Mouse (Mus musculus) cerebellum, adult 9-11 months (tissue): ENCODE data around the gene Plek.

Experiments
- DNase-seq: peaks from one replicate; pipeline ENCODE4 v3.0.0; 2022

The Plek gene

GRCm38 (mm10) chr11:16999933-17000332 lies 52.2 kb downstream of the Plek start:
- no peak for DNase-seq

- no peak for DNase-seq
Measured at GRCm38 (mm10) chr11:16999387-16999786, 52.8 kb downstream of the Plek start.

GRCm38 (mm10) chr11:16997465-16997864 lies 54.7 kb downstream of the Plek start:
- DNase-seq: no peak

- no peak for DNase-seq
Measured at GRCm38 (mm10) chr11:16996818-16997217, 55.4 kb downstream of the Plek start.

- DNase-seq: no peak
Measured at GRCm38 (mm10) chr11:16992880-16993279, 59.3 kb downstream of the Plek start.

- no peak for DNase-seq
Measured at GRCm38 (mm10) chr11:16989885-16990284, 62.3 kb downstream of the Plek start.

- DNase-seq: no peak
Measured at GRCm38 (mm10) chr11:16987745-16988328, 64.3 kb downstream of the Plek start.

GRCm38 (mm10) chr11:16986550-16987187 lies 65.5 kb downstream of the Plek start:
- DNase-seq: no peak

- no peak for DNase-seq
Measured at GRCm38 (mm10) chr11:16978161-16978707, 73.9 kb downstream of the Plek start.

- no peak for DNase-seq
Measured at GRCm38 (mm10) chr11:16977611-16978010, 74.6 kb downstream of the Plek start.

GRCm38 (mm10) chr11:16976937-16977336 lies 75.2 kb downstream of the Plek start:
- no peak for DNase-seq

- DNase-seq: no peak
Measured at GRCm38 (mm10) chr11:16973086-16973485, 79.1 kb downstream of the Plek start.

GRCm38 (mm10) chr11:16972027-16972426 lies 80.2 kb downstream of the Plek start:
- no peak for DNase-seq

- no peak for DNase-seq
Measured at GRCm38 (mm10) chr11:16969650-16970049, 82.5 kb downstream of the Plek start.

- peak; percentile 18 for DNase-seq
Measured at GRCm38 (mm10) chr11:16967806-16968205, 84.4 kb downstream of the Plek start.

GRCm38 (mm10) chr11:16958520-16958919 lies 93.7 kb downstream of the Plek start:
- DNase-seq: no peak

- DNase-seq: no peak
Measured at GRCm38 (mm10) chr11:16957030-16957429, 95.2 kb downstream of the Plek start.

- no peak for DNase-seq
Measured at GRCm38 (mm10) chr11:16956115-16956862, 95.9 kb downstream of the Plek start.

- DNase-seq: no peak
Measured at GRCm38 (mm10) chr11:16951761-16952010, 100.5 kb downstream of the Plek start.

- DNase-seq: peak; percentile 98
Measured at GRCm38 (mm10) chr11:16950976-16951760, 101.0 kb downstream of the Plek start, which contains the start of gene Fbxo48. Gene Fbxo48, plus strand, starts transcription at chr11:16951375.

GRCm38 (mm10) chr11:16950226-16950975 lies 101.8 kb downstream of the Plek start:
- no peak for DNase-seq

- no peak for DNase-seq
Measured at GRCm38 (mm10) chr11:16948756-16949155, 103.4 kb downstream of the Plek start.
